Mouse (Mus musculus) cerebellum, postnatal 25 days (tissue): Measurements from ENCODE around the gene Snx9.
A peak's percentile ranks its signal among the peaks of the same experiment; 100 is the strongest.

Experiments used
- DNase-seq, 2 experiments: peaks; one replicate each; pipeline ENCODE4 v3.0.0; 2021; ENCODE audit warnings: mixed read lengths in 2 of 2

Gene Snx9

DNA sequence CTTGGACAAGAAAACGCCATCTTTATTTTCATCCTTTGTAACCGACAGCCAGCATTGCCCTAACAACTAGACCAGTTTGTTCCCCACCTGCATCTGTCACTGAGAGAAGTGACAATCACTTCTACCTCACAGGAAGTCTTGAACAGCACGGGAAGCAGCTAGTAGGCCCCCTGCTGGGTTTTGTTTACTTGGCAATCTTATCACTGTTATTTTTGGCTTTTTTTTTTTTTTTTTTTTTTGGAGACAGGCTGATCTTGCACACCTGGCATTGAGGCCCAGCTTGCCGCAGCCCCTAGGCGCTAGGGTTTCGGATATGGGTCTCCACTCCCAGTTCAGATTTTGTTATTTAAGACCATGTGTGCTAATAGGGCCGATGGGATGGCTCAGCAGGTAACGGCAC is 132.4 kb downstream of the Snx9 start:
- no peak for DNase-seq

GRCm38 (mm10) chr17:5975099-5975977 is 134.2 kb downstream of the Snx9 start:
- peak; percentile 57 to 59 for DNase-seq

DNA sequence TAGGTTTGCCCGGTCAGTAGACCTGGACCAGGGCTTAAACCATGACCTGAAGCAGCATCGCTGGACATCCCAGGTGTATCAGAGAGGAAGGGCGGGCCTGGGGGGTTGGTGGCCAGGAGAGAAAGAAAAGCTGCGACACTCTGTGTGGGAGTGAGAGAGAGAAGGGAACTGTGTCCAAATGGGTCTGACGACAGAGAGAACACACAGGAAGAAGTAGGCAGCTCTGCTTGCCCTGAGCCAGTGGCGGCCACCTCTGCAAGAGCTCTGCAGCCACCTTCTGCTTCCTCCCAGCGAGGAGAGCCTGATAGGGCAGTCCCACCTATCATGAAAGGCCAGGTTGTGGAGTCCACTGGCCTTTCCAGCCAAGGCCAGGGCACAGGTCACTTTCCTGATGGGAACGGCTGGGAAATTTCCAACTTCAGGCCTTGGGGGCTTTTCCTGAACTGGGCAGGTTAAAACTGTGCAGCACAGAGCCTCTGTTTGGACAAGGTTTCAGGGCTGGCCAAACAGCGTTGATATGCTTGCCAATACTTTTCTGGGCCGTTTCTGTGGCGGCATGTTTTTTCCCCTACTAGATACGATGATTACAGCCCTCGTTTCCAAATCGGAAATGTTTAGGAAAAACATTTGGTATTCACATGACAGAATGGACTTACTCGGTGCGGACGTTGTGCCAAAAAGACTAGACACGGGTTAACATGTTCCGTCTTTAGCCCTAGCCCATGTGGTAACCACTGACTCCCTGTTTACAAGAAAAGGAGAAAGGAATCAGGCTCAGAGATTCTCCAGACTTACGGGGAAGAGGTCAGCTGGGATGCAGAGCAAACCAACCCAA is 135.3 kb downstream of the Snx9 start:
- DNase-seq: peak in 1 of 2 experiments; percentile 16

GRCm38 (mm10) chr17:5977056-5977920 is 136.2 kb downstream of the Snx9 start:
- no peak for DNase-seq

DNA sequence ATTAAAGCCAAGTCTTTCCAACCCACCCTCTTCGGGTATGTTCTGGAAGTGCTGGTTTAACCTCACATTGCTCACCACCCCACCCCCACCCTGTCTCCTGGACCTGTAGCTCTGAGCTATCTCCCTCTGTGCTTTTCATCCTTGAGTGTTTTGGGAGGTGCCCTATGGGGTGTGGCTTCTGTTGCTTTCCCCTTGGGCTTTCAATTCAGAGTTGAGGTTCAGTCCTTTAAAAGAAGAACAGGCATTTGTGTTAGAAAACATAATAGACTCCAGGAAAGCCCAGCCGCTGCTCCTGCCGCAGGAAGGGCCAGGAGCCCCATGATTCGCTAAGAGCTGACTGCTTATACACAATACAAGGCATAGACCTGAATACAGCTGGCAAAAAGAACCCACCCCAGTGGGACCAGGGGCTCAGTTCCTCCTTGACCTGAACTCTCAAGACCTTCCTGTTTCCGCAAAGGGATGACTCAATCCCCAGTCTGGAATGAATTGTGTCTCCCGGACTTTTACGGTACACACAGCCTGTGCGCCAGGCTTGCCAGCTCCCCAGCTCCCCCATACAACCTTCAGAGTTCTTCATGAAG is 136.9 kb downstream of the Snx9 start:
- no peak for DNase-seq

DNA sequence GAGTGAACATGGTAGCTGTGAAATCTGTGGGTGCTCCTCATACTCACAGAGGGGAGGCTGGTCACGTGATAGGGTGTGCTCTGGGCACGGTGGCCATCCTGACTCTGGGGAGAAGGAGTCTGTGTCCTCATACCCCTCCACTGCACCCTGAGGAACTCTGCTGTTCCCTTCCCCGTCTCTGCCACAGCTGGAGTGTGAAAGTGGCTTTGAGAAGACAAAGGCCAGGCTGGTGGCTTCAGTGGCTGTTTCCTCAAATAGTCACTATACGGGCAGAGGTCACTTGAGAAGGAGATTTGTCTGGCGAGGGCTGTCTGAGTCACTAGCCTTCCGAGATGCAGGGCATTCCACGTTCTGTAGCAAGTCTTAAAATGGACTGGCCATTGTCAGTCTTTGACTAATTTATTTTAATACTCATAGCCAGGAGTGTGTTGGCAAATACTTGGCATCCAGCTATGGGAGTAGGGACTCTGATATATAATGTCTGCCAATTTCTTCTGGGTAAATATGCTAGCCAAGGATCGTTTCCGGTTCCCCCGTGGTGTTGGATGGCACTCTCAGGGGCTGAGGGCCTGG is 137.5 kb downstream of the Snx9 start:
- peak in 1 of 2 experiments; percentile 23 for DNase-seq

DNA sequence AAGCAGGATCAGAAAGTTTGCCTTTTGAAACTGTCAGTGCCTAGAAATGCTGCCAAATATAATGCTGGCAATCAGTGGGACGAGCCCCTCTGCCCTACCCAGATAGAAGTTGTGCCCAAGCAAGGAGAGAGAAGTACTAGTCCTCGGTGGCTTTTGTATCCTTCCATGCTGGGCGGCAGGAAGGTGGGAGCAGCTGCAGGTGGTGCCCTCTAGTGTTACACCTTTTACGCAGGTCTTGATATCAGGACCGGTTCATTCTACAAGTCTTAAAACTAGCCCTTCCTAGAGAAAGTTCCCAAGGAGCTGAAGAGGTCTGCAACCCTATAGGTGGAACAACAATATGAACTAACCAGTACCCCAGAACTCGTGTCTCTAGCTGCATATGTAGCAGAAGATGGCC is 139.7 kb downstream of the Snx9 start:
- DNase-seq: peak; percentile 22 to 54
